Mouse (Mus musculus) layer of hippocampus, adult 2 months (tissue): Measurements from ENCODE around the gene Gm10283. TPM values are rescaled to one million over a fixed set of nuclear protein-coding genes. Genes with fewer than 3 reads are reported as not detected.
A peak's percentile ranks its signal among the peaks of the same experiment; 100 is the strongest.
"Not testable (repeated sequence)": the region's sequence is repeated elsewhere in the genome, so short reads cannot be mapped to it uniquely, and the experiment has no call there.

Source experiments
- DNase-seq, 2 experiments: peaks; one replicate each; pipeline ENCODE4 v3.0.0; 2022; ENCODE audit warnings: low spot score in 2 of 2
- H3K27ac ChIP-seq: fragments of 200-600 bp; 2 replicates; pipeline ENCODE4 v1.8.1; 2022
- H3K4me3 ChIP-seq: fragments of 200-600 bp; 2 replicates; pipeline ENCODE4 v1.8.1; 2022; ENCODE audit warnings: mild to moderate bottlenecking
- CTCF ChIP-seq: fragments of 200-600 bp; conservative IDR thresholded peaks from 2 replicates; pipeline ENCODE4 v1.8.1; 2022; ENCODE audit warnings: antibody characterized with exemption, mild to moderate bottlenecking, moderate library complexity
- long read RNA-seq, 2 experiments: library from polyadenylated mRNA; stranded (forward); transcript quantifications; one replicate each; pipeline ENCODE4 v2.0.0; 2021; ENCODE audit warnings: borderline mapping rate in 2 of 2
- total RNA-seq, 2 experiments: library from RNA; stranded (reverse); gene quantifications; 2 replicates each; pipeline ENCODE4 v1.2.3; 2021

Gm10283 gene
- not detected for total RNA-seq
- long read RNA-seq, experiment 1 = 0 reads
- long read RNA-seq, experiment 2 = 0 reads

GRCm38 (mm10) chr8:60503098-60503497 lies at the start of gene Gm10283:
Gene Gm10283, minus strand, starts transcription at chr8:60503198.
- no peak for TF ChIP-seq CTCF
- H3K4me3 ChIP-seq = no peak within 1 kb of the TSS
- no peak for DNase-seq
- no peak within 1 kb of the TSS for H3K27ac ChIP-seq

DNA sequence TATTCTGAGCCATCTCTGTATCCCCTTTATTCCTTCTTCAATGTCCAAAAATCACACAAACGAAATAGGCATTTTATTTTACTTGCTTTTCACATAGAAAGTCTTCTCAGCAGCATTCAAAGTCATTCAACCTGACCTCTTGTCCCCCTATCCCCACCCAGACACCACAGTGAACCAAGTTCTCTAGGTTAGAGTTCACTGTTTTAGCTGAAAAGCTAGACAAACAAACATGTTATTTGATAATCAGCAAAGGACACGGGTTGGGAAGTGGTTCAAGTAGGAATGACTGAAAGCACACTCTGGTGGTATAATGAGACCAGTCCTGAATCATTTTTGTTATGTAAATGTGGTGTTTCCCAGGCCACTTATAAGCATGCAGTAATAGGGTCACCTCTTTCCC lies 31.9 kb upstream of the Gm10283 start:
- H3K4me3 ChIP-seq = no peak overlapping the region
- no peak for TF ChIP-seq CTCF
- no peak overlapping the region for H3K27ac ChIP-seq
- no peak for DNase-seq

- TF ChIP-seq CTCF = no peak
- H3K27ac ChIP-seq = no peak overlapping the region
- DNase-seq = no peak
- H3K4me3 ChIP-seq = no peak overlapping the region
Measured at GRCm38 (mm10) chr8:60518286-60518685, 15.3 kb upstream of the Gm10283 start.

GRCm38 (mm10) chr8:60505653-60506521 lies 2.9 kb upstream of the Gm10283 start, which contains the start of gene Aadat:
Gene Aadat, plus strand, starts transcription at chr8:60505932.
- peak; percentile 73 to 78 for DNase-seq
- H3K27ac ChIP-seq = peak within 1 kb of the TSS; percentile 82
- TF ChIP-seq CTCF = peak; percentile 91

GRCm38 (mm10) chr8:60495046-60495445 lies 8.0 kb downstream of the Gm10283 start:
- not testable (repeated sequence) for H3K27ac ChIP-seq, DNase-seq

More at GRCm38 (mm10) chr8:60505653-60506521, 2.9 kb upstream of the Gm10283 start, which contains the start of gene Aadat:
- peak within 1 kb of the TSS; percentile 77 for H3K4me3 ChIP-seq

DNA sequence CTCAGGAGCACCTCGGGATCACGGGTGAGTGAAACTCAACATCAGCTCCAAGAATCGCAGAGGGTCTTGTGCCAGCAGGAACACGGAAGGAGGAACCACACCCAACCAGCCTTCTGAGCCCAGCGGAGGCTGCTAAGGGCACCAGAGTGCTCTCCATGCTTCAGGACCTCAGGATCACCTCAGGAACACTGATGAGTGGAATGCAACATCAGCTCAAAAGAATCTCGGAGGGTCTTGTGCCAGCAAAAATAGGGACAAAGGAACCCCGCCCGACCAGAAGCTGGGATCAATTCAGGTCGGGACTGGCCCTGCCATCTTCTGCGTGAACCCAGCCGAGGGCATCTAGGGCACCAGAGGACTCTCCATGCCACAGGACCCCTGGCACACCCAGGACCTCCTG lies 8.4 kb downstream of the Gm10283 start:
- H3K4me3 ChIP-seq = no peak overlapping the region
- H3K27ac ChIP-seq = no peak overlapping the region
- no peak for DNase-seq
- no peak for TF ChIP-seq CTCF

More at GRCm38 (mm10) chr8:60495046-60495445, 8.0 kb downstream of the Gm10283 start:
- H3K4me3 ChIP-seq = not testable (repeated sequence)

DNA sequence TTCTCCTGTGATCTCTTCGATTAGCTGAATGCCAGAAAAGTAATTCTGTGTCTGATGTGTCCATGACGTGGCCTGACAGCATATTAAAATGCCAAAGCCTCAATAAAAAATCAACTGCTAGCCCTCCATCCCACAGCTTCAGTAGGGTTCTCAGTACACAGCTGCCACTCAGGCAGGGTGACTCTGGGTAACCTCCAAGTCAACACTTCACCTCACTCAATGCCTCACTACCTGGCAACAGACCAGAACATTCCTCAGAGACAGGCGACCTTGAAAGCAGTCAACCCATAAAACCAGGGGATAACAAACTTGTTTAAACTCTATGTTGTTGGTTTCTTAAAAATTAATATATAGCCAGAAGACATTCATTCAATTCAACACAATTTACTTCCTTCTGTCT lies 10.5 kb downstream of the Gm10283 start:
- no peak for DNase-seq
- no peak overlapping the region for H3K4me3 ChIP-seq
- TF ChIP-seq CTCF = no peak
- H3K27ac ChIP-seq = no peak overlapping the region

GRCm38 (mm10) chr8:60491871-60492270 lies 11.1 kb downstream of the Gm10283 start:
- Histone ChIP-seq H3K27ac (no peak overlapping the region), H3K4me3 (no peak overlapping the region)
- no peak for DNase-seq
- TF ChIP-seq CTCF = no peak

- H3K27ac ChIP-seq = no peak overlapping the region
- no peak for TF ChIP-seq CTCF
- DNase-seq = no peak
- H3K4me3 ChIP-seq = no peak overlapping the region
Measured at GRCm38 (mm10) chr8:60490147-60490546, 12.9 kb downstream of the Gm10283 start.

GRCm38 (mm10) chr8:60466686-60467335 lies 36.2 kb downstream of the Gm10283 start:
- Histone ChIP-seq H3K27ac (peak overlapping the region; percentile 1; the same call in 1 of the 2 replicates), H3K4me3 (peak overlapping the region; percentile 50)
- peak; percentile 97 for TF ChIP-seq CTCF
- DNase-seq = peak; percentile 81 to 82

GRCm38 (mm10) chr8:60449296-60449695 lies 53.7 kb downstream of the Gm10283 start:
- DNase-seq = no peak
- H3K27ac ChIP-seq = no peak overlapping the region
- no peak for TF ChIP-seq CTCF
- H3K4me3 ChIP-seq = no peak overlapping the region

GRCm38 (mm10) chr8:60444989-60445388 lies 58.0 kb downstream of the Gm10283 start:
- Histone ChIP-seq H3K27ac (no peak overlapping the region), H3K4me3 (no peak overlapping the region)
- DNase-seq = peak; percentile 49 to 55
- TF ChIP-seq CTCF = peak; percentile 79

- H3K4me3 ChIP-seq = no peak overlapping the region
- DNase-seq = no peak
- no peak for TF ChIP-seq CTCF
- no peak overlapping the region for H3K27ac ChIP-seq
Measured at GRCm38 (mm10) chr8:60438557-60438956, 64.4 kb downstream of the Gm10283 start.
